Mouse (Mus musculus) liver, embryonic 16.5 days (tissue): ENCODE measurements around the gene Elmo1. TPM values are rescaled to one million over a fixed set of nuclear protein-coding genes. Genes with fewer than 3 reads are reported as not detected.

Experiments
- ATAC-seq: fragments of 200-750 bp; cut with Nextera tagmentation; 2 replicates; pipeline ENCODE4 v1.8.0; 2017; ENCODE audit warnings: low read depth, mild to moderate bottlenecking, moderate number of reproducible peaks, moderate library complexity
- H3K27ac ChIP-seq: fragments of 300-500 bp; sonication (generic); 2 replicates; pipeline ENCODE4 v1.5.1; 2014; ENCODE audit warnings: mild to moderate bottlenecking, low read length
- H3K27me3 ChIP-seq: fragments of 300-500 bp; sonication (generic); 2 replicates; pipeline ENCODE4 v1.6.1; 2014; ENCODE audit warnings: low read depth, low read length, mixed read lengths; ENCODE audit not compliant: control insufficient read depth, insufficient read depth
- H3K36me3 ChIP-seq: fragments of 300-500 bp; sonication (generic); 2 replicates; pipeline ENCODE4 v1.6.1; 2014; ENCODE audit warnings: mild to moderate bottlenecking; ENCODE audit not compliant: control insufficient read depth, insufficient read depth
- H3K4me1 ChIP-seq: fragments of 300-500 bp; sonication (generic); 2 replicates; pipeline ENCODE4 v1.6.1; 2014; ENCODE audit warnings: low read depth, low read length, mixed read lengths; ENCODE audit not compliant: control insufficient read depth
- H3K4me2 ChIP-seq: fragments of 300-500 bp; sonication (generic); 2 replicates; pipeline ENCODE4 v1.6.1; 2014; ENCODE audit warnings: low read depth, low read length, mixed read lengths
- H3K4me3 ChIP-seq: fragments of 300-500 bp; sonication (generic); 2 replicates; pipeline ENCODE4 v1.5.1; 2014; ENCODE audit warnings: low read depth, mild to moderate bottlenecking, low read length
- H3K9ac ChIP-seq: fragments of 300-500 bp; sonication (generic); 2 replicates; pipeline ENCODE4 v1.6.1; 2014; ENCODE audit warnings: low read depth, low read length
- H3K9me3 ChIP-seq: fragments of 300-500 bp; sonication (generic); replicated peaks from 2 replicates; pipeline ENCODE4 v1.6.1; 2016; ENCODE audit warnings: low read length; ENCODE audit not compliant: control insufficient read depth
- whole genome bisulfite sequencing: fragments of 180-500 bp; shearing (Covaris S2); extraction: QIAGEN DNeasy Blood & Tissue Kit; methylation state at CpG from one replicate; pipeline ENCODE4 v1.1.7; 2014; ENCODE audit not compliant: insufficient replicate concordance; 5-methylcytosine and 5-hydroxymethylcytosine counted together
- polyA plus RNA-seq: library from polyadenylated mRNA; unstranded; fragments of >200 nt; fragmentation: Nextera tagmentation; extraction: Ambion mirVana; gene quantifications from 2 replicates; pipeline ENCODE4 v1.2.1, GENCODE M21; 2015

The Elmo1 gene
- polyA plus RNA-seq, 1 experiment from 2014 or later: 5.8 TPM

DNA sequence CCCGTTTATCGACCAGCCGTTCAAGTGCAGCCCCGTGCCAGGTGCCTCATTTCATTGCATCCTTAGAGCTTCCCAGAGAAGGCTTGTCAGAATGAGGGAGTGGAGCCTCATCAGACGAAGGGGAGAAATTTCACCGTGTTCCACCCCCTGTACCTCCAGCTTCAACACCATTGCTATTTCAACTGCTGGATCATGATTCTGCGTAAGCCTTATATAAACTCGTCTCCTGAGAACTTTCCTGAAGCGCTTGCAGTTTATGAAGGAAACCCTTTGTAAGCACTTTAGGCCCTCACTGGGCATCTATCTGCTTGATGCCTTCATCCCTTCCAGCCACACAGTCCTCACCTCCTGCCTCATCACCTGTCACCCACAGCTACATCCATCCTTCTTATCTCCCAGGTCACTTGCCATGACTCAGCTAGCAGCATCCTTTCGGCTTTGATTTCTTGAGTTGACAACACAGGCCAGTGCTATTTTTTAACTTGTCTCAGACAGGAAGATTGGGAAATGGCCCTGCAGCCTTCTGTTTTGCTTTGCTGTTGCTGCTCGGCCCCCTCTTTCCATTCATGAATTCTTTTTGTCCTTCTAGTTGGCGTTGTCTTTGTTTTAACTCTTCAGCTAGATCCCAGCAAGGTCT, 456.3 kb downstream of the Elmo1 start:
- Histone ChIP-seq H3K27ac (no peak overlapping the region), H3K4me3 (no peak overlapping the region)
- 73% methylated on average over 12 of the region's 12 CpGs for WGBS

DNA sequence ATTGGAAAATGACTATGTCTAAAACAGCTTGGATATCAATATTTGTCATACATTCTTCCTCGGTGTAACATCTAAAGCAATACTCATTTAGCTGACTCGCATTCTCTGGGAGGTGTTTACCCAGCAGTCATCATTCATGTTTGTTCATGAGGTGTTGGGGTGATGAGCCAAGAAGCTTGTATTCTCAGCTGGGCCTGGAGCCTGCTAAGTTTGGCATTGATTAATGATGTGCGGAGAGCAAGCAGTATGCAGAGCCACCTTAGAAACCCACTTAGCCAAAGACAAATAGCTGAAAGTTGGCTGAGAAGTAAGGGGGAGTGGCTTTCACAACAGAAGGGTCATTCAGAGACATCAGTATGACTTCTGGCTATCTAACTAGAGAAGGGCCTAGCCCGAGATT, 459.6 kb downstream of the Elmo1 start:
- Histone ChIP-seq H3K4me3 (no peak overlapping the region), H3K4me2 (no peak overlapping the region), H3K4me1 (no peaks in the 10 kb centered on the region), H3K27ac (no peak overlapping the region), H3K27me3 (no peaks in the 10 kb centered on the region), H3K36me3 (no peaks in the 10 kb centered on the region), H3K9me3 (no peaks in the 10 kb centered on the region), H3K9ac (no peak overlapping the region)
- no peak for ATAC-seq
- 62% methylated on average over 4 of the region's 4 CpGs for WGBS

More for the DNA sequence above, 456.3 kb downstream of the Elmo1 start:
- Histone ChIP-seq H3K9me3 (no peaks in the 10 kb centered on the region), H3K36me3 (no peaks in the 10 kb centered on the region), H3K4me1 (no peaks in the 10 kb centered on the region), H3K4me2 (no peak overlapping the region), H3K9ac (no peak overlapping the region), H3K27me3 (no peaks in the 10 kb centered on the region)
- no peak for ATAC-seq

DNA sequence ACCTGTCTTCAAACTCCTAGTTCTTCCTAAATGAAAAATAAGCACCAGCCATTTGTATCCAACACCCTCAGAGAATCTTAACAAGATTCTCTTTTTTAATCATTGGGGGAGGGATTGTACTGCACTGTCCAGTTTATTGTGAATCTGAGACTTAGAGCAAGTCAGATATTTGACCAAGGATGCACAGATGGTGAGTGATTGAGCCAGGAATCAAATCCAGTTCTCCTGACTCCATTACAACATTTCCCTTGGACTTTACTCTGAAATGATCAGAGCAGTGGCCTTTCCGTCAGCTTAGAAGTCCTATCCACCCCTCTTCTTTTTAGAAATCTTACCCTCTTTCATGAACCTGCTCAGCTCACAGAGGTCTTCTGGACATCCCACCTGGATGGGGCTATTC, 461.2 kb downstream of the Elmo1 start:
- no peaks in the 10 kb centered on the region for H3K36me3 ChIP-seq
- H3K27ac ChIP-seq: no peak overlapping the region
- no peak overlapping the region for H3K9ac ChIP-seq
- H3K9me3 ChIP-seq: no peaks in the 10 kb centered on the region
- no peak for ATAC-seq
- no peak overlapping the region for H3K4me2 ChIP-seq
- no peaks in the 10 kb centered on the region for H3K4me1 ChIP-seq
- 61% methylated on average over 1 of the region's 1 CpGs for WGBS
- no peaks in the 10 kb centered on the region for H3K27me3 ChIP-seq
- H3K4me3 ChIP-seq: no peak overlapping the region

DNA sequence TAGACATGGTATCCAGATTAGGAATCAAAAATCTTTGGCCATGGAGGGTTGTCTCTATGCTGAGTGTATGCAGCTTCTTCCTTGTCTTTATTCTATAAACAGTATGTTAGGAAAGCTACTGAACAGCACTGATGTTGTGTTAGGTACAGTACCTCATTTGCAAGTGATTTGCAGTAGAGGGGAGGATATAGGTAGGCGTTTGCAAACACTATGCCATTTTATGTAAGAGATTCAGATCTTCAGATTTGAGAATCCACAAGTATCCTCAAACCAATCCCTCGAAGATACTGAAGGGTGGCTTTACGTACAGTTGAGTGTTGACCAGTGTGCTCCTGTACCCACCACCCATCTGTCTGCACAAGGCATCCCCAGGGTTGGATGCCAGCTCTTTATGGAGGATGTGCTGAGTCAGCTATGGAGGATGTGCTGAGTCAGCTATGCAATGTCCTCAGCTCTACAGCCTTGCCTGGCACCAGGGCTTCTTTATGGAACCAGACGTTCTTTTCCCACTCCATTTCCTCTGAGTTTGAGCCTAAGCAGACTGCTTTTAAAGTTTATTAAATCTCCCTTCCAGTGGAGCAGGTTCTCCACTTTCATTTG, 465.6 kb downstream of the Elmo1 start:
- 63% methylated on average over 4 of the region's 4 CpGs for WGBS
- H3K4me3 ChIP-seq: no peak overlapping the region
- ATAC-seq: no peak
- no peak overlapping the region for H3K4me2 ChIP-seq
- H3K27ac ChIP-seq: no peak overlapping the region
- H3K4me1 ChIP-seq: no peaks in the 10 kb centered on the region
- no peaks in the 10 kb centered on the region for H3K36me3 ChIP-seq
- H3K9ac ChIP-seq: no peak overlapping the region
- H3K27me3 ChIP-seq: no peaks in the 10 kb centered on the region
- H3K9me3 ChIP-seq: no peaks in the 10 kb centered on the region

DNA sequence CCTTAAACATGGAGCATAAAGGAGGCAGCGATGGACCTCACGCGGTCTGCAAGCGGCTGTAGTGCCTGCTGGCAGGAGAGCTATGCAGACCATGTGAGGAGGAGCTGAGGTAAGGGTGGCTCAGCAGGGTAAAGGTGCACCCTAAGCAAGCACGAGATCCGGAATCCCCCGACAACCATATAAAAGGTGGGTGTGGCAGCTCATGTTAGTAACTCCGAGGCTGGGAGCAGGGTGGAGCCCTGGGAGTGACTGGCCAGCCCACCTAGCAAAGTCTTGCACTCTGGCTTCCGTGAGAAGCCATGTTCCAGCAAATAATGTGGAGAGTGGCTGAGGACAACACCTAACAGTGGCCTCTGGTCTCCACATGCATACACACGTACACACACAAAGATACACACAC, 466.3 kb downstream of the Elmo1 start:
- no peak overlapping the region for H3K27ac ChIP-seq
- no peaks in the 10 kb centered on the region for H3K27me3 ChIP-seq
- WGBS: 80% methylated on average over 10 of the region's 10 CpGs
- no peaks in the 10 kb centered on the region for H3K9me3 ChIP-seq
- no peak for ATAC-seq
- no peak overlapping the region for H3K4me3 ChIP-seq
- H3K4me1 ChIP-seq: no peaks in the 10 kb centered on the region
- H3K9ac ChIP-seq: no peak overlapping the region
- H3K36me3 ChIP-seq: no peaks in the 10 kb centered on the region
- no peak overlapping the region for H3K4me2 ChIP-seq

DNA sequence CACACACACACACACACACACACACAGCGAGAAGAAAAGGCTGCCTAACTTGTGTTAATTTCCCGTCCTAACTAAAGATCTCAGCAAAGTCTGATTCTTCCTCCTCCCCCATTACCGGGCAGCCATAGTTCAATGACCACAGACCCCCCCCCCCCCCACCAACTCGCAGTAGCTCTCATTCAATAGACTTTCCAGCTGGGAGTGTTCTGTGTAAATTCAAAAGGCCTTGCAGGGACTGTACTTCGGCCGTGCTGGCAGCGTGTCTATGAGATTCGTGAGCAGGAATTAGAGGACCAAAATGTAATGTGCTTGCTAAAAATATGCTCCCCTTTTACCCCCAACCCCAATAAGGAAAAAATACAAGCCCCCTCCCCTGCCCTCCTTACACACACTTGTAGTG, 466.8 kb downstream of the Elmo1 start:
- 69% methylated on average over 8 of the region's 8 CpGs for WGBS
- no peak overlapping the region for H3K9ac ChIP-seq
- H3K4me2 ChIP-seq: no peak overlapping the region
- no peak overlapping the region for H3K4me3 ChIP-seq
- no peaks in the 10 kb centered on the region for H3K27me3 ChIP-seq
- H3K27ac ChIP-seq: no peak overlapping the region
- no peaks in the 10 kb centered on the region for H3K4me1 ChIP-seq
- H3K36me3 ChIP-seq: no peaks in the 10 kb centered on the region
- H3K9me3 ChIP-seq: no peaks in the 10 kb centered on the region
- ATAC-seq: no peak

DNA sequence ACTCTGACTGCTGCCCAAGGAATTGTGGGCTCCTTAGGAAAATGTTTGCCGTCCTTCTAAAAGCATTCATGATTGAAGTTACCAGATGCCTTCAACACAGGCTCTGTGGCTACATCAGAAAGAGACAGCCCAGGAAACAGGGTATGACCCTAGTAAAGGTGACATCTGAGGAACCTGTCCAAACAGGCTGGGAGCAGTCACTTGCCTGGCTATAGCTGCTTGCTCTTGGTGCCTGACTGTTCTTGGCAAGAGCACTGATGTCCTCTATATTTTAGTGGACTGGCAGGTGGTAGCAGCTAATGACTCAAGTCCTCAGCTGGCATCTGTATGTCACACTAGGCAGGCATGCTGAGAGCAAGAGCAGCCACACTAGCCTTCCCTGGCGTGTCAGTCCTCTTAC, 468.0 kb downstream of the Elmo1 start:
- no peak overlapping the region for H3K4me2 ChIP-seq
- no peaks in the 10 kb centered on the region for H3K9me3 ChIP-seq
- H3K4me3 ChIP-seq: no peak overlapping the region
- H3K4me1 ChIP-seq: no peaks in the 10 kb centered on the region
- 63% methylated on average over 2 of the region's 2 CpGs for WGBS
- no peak overlapping the region for H3K27ac ChIP-seq
- ATAC-seq: no peak
- no peaks in the 10 kb centered on the region for H3K27me3 ChIP-seq
- no peaks in the 10 kb centered on the region for H3K36me3 ChIP-seq
- no peak overlapping the region for H3K9ac ChIP-seq

DNA sequence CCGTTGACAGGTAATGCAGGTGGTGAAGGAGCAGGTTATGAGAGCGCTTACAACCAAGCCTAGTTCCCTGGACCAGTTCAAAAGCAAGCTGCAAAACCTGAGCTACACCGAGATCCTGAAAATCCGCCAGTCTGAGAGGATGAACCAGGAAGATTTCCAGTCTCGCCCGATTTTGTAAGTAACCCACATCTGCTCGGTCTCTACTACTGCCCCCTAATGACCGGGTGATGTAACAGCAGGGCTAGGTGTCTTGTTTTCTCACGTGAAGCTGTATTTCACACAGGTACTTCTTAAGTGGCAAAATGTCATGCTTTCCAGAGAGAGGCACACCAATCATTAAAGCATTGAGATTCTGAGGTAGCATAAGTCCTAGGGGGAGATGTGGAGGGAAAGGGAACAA, 474.0 kb downstream of the Elmo1 start:
- H3K4me2 ChIP-seq: no peak overlapping the region
- no peaks in the 10 kb centered on the region for H3K36me3 ChIP-seq
- H3K9ac ChIP-seq: no peak overlapping the region
- no peaks in the 10 kb centered on the region for H3K9me3 ChIP-seq
- no peak overlapping the region for H3K27ac ChIP-seq
- 53% methylated on average over 9 of the region's 9 CpGs for WGBS
- no peak for ATAC-seq
- H3K4me3 ChIP-seq: no peak overlapping the region
- no peaks in the 10 kb centered on the region for H3K4me1 ChIP-seq
- H3K27me3 ChIP-seq: no peaks in the 10 kb centered on the region

DNA sequence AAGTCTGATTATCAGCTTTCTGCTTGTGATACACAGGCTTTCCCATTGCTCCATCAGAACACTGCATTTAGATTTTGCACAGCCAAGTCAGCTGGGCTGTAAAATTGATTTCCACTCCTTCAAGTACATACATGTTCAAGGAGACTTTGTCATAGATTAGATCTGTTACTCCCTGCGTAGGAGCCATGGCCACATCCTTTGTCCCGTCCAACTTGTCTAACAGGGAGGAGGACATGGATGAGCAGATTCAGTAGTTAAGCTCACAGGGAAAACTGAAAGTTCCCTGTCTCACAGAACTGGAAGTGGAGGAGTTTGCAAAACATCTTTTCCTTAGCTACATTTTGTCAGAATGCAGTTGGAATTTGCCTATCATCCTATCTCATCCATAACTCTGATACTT, 484.8 kb downstream of the Elmo1 start:
- WGBS: 62% methylated on average over 2 of the region's 2 CpGs
- Histone ChIP-seq H3K4me2 (no peak overlapping the region), H3K36me3 (peaks cover 4% of the 10 kb centered on the region; the same call in 1 of the 2 replicates), H3K4me3 (no peak overlapping the region), H3K27me3 (no peaks in the 10 kb centered on the region), H3K4me1 (no peaks in the 10 kb centered on the region), H3K9me3 (no peaks in the 10 kb centered on the region), H3K27ac (no peak overlapping the region), H3K9ac (no peak overlapping the region)
- ATAC-seq: no peak
